Mouse (Mus musculus) CH12.LX (cell line): ENCODE data around the gene Rpl18. TPM values are rescaled to one million over a fixed set of nuclear protein-coding genes. Genes with fewer than 3 reads are reported as not detected.
A peak's percentile ranks its signal among the peaks of the same experiment; 100 is the strongest.

ENCODE experiments used
- DNase-seq: peaks from one replicate; pipeline ENCODE4 v3.0.0-alpha.2; 2013; ENCODE audit errors: extremely low read depth
- H3K27ac ChIP-seq: 2 replicates; pipeline ENCODE4 v1.5.1; 2012; ENCODE audit warnings: low read depth, mild to moderate bottlenecking, control low read depth, moderate library complexity; ENCODE audit not compliant: insufficient read depth
- H3K27me3 ChIP-seq: replicated peaks from 2 replicates; pipeline ENCODE3; 2012; ENCODE audit warnings: inconsistent platforms
- H3K36me3 ChIP-seq, 2 experiments: replicated peaks in 1 of 2; 2 replicates each; pipeline versions ENCODE3 to v1.6.1; 2012; ENCODE audit warnings: inconsistent platforms in 1 of 2, low read length in 1 of 2, mild to moderate bottlenecking in 1 of 2, mixed read lengths in 1 of 2, moderate library complexity in 1 of 2; ENCODE audit not compliant: control insufficient read depth in 1 of 2, insufficient read depth in 1 of 2
- H3K4me1 ChIP-seq, 2 experiments: 2 replicates each; pipeline ENCODE4 v1.6.1; 2012; ENCODE audit warnings: inconsistent platforms in 1 of 2, moderate library complexity in 1 of 2; ENCODE audit not compliant: insufficient read depth in 2 of 2, control insufficient read depth in 1 of 2
- H3K4me2 ChIP-seq: 2 replicates; pipeline ENCODE4 v1.6.1; 2012; ENCODE audit warnings: low read depth, mild to moderate bottlenecking, control low read depth; ENCODE audit not compliant: poor library complexity, insufficient read depth, severe bottlenecking
- H3K4me3 ChIP-seq, 3 experiments: fragments of 150-350 bp in 1 of 3; sonication (generic) in 1 of 3; replicated peaks in 1 of 3; 2 replicates each; pipeline versions ENCODE3 to v1.5.1; 2011 to 2012; ENCODE audit warnings: low read depth in 2 of 3, low read length in 2 of 3, mild to moderate bottlenecking in 2 of 3, moderate library complexity in 2 of 3, control low read depth in 1 of 3, improper control_type of control experiment in 1 of 3, inconsistent platforms in 1 of 3, mixed read lengths in 1 of 3; ENCODE audit not compliant: poor library complexity in 1 of 3
- H3K79me2 ChIP-seq: replicated peaks from 2 replicates; pipeline ENCODE4 v1.6.1; 2012; ENCODE audit warnings: mild to moderate bottlenecking, moderate library complexity; ENCODE audit not compliant: control insufficient read depth, poor library complexity, insufficient read depth, severe bottlenecking; ENCODE audit errors: extremely low read depth
- H3K9ac ChIP-seq: 2 replicates; pipeline ENCODE4 v1.6.1; 2012; ENCODE audit warnings: low read depth, mild to moderate bottlenecking, control low read depth, moderate library complexity; ENCODE audit not compliant: insufficient read depth
- H3K9me3 ChIP-seq: replicated peaks from 2 replicates; pipeline ENCODE3; 2012; ENCODE audit warnings: low read length, inconsistent platforms, mixed read lengths
- CHD2 ChIP-seq: IDR thresholded peaks from 2 replicates; pipeline ENCODE4 v1.6.1; 2011; ENCODE audit warnings: low read length, improper control_type of control experiment
- ELF1 ChIP-seq: IDR thresholded peaks from 2 replicates; pipeline ENCODE4 v1.6.1; 2014; ENCODE audit warnings: low read depth, mild to moderate bottlenecking, inconsistent platforms, low read length, improper control_type of control experiment
- EP300 ChIP-seq: IDR thresholded peaks from 2 replicates; pipeline ENCODE4 v1.6.1; 2011; ENCODE audit warnings: low read length, improper control_type of control experiment
- GABPA ChIP-seq: IDR thresholded peaks from 2 replicates; pipeline ENCODE4 v1.6.1; 2012; ENCODE audit warnings: low read depth, low read length, improper control_type of control experiment, inconsistent platforms; ENCODE audit not compliant: insufficient replicate concordance
- JUN ChIP-seq: IDR thresholded peaks from 2 replicates; pipeline ENCODE4 v1.6.1; 2011; ENCODE audit warnings: low read depth, mild to moderate bottlenecking, low read length, improper control_type of control experiment, moderate library complexity; ENCODE audit not compliant: insufficient read depth
- JUND ChIP-seq: conservative IDR thresholded peaks from 2 replicates; pipeline ENCODE4 v1.6.1; 2011; ENCODE audit warnings: low read depth, low read length, improper control_type of control experiment
- MAX ChIP-seq: IDR thresholded peaks from 2 replicates; pipeline ENCODE4 v1.6.1; 2011; ENCODE audit warnings: low read length, improper control_type of control experiment
- MEF2A ChIP-seq: IDR thresholded peaks from 2 replicates; pipeline ENCODE4 v1.6.1; 2014; ENCODE audit warnings: low read depth, mild to moderate bottlenecking, inconsistent platforms, low read length, improper control_type of control experiment, borderline replicate concordance
- MYC ChIP-seq: IDR thresholded peaks from 2 replicates; pipeline ENCODE4 v1.6.1; 2011; ENCODE audit warnings: low read depth, mild to moderate bottlenecking, improper control_type of control experiment, low read length
- NELFE ChIP-seq: IDR thresholded peaks from 2 replicates; pipeline ENCODE4 v1.6.1; 2011; ENCODE audit warnings: low read depth, low read length, improper control_type of control experiment
- RCOR1 ChIP-seq: conservative IDR thresholded peaks from 2 replicates; pipeline ENCODE4 v1.6.1; 2012; ENCODE audit warnings: low read depth, mild to moderate bottlenecking, inconsistent platforms, low read length, improper control_type of control experiment
- SIN3A ChIP-seq: IDR thresholded peaks from 2 replicates; pipeline ENCODE4 v1.6.1; 2012; ENCODE audit warnings: low read length, improper control_type of control experiment, inconsistent platforms
- SMC3 ChIP-seq: IDR thresholded peaks from 2 replicates; pipeline ENCODE4 v1.6.1; 2011; ENCODE audit warnings: low read depth, low read length, improper control_type of control experiment
- UBTF ChIP-seq: IDR thresholded peaks from 2 replicates; pipeline ENCODE4 v1.6.1; 2012; ENCODE audit warnings: low read depth, mild to moderate bottlenecking, inconsistent platforms, low read length, improper control_type of control experiment, moderate library complexity
- ZKSCAN1 ChIP-seq: IDR thresholded peaks from 2 replicates; pipeline ENCODE4 v1.6.1; 2012; ENCODE audit warnings: low read depth, inconsistent platforms, low read length, improper control_type of control experiment, borderline replicate concordance
- ZNF384 ChIP-seq: IDR thresholded peaks from 2 replicates; pipeline ENCODE4 v1.6.1; 2012; ENCODE audit warnings: low read depth, low read length, improper control_type of control experiment, inconsistent platforms
- dilution Hi-C: fragments of 300-500 bp; cut with MboI; formaldehyde crosslinking; loops from 2 replicates; pipeline ENCODE4 v1.14.3; 2020; ENCODE audit warnings: low sequenced_read_pairs; ENCODE audit not compliant: extremely low pct_unique_long_range_greater_than_20kb, extremely low pct_ligation_motif_present
- in situ Hi-C: fragments of 300-500 bp; cut with MboI; formaldehyde crosslinking; loops from 3 replicates; pipeline ENCODE4 v1.14.3; 2019; ENCODE audit warnings: low sequenced_read_pairs, low pct_ligation_motif_present, low pct_unique_long_range_greater_than_20kb, mixed read lengths
- polyA plus RNA-seq: library from polyadenylated mRNA; unstranded; fragments of >175 nt; gene quantifications from 2 replicates; pipeline ENCODE4 v1.2.1, GENCODE M21; 2012; ENCODE audit warnings: low read depth; ENCODE audit not compliant: insufficient read length
- total RNA-seq, 2 experiments: library from RNA; depleted of rRNA; stranded (reverse); fragments of 300-350 nt in 1 of 2; fragments of >200 nt in 1 of 2; gene quantifications; 2 replicates each; pipeline ENCODE4 v1.2.3; 2012 to 2014

Gene Rpl18
- total and polyA plus RNA-seq, 3 experiments, result 2,393 to 3,766 (median 3,204) TPM

GRCm38 (mm10) chr7:45714630-45715089 is 597 bp upstream of the Rpl18 start:
- in situ Hi-C loops, result no loop called here
- DNase-seq, result no peak
- peaks cover 42 to 65% of the 10 kb centered on the region in 2 experiments for H3K36me3 ChIP-seq

GRCm38 (mm10) chr7:45715741-45716459 is 643 bp downstream of the Rpl18 start:
- H3K9ac ChIP-seq, result peak overlapping the region; percentile 91; the same call in 1 of the 2 replicates
- in situ Hi-C loops, result no loop called here

More at GRCm38 (mm10) chr7:45714630-45715089, 597 bp upstream of the Rpl18 start:
- TF ChIP-seq JUN (no peak), EP300 (no peak), MAX (no peak), ZNF384 (no peak), ELF1 (no peak)
- TF ChIP-seq, all 38 proteins: peak for 0
- H3K9me3 ChIP-seq, result no peaks in the 10 kb centered on the region
- peak overlapping the region; percentile 75 for H3K9ac ChIP-seq
- H3K4me3 ChIP-seq, result peak overlapping the region; percentile 81 to 100 (median 84)
- H3K4me2 ChIP-seq, result peak overlapping the region; percentile 76; the same call in 1 of the 2 replicates
- H3K27me3 ChIP-seq, result no peaks in the 10 kb centered on the region
- H3K4me1 ChIP-seq, result peaks cover under 1 to 26% of the 10 kb centered on the region in 2 experiments; a peak in 2 of 4 replicates
- H3K79me2 ChIP-seq, result peaks cover 43% of the 10 kb centered on the region
- dilution Hi-C loops, result no loop called here
- H3K27ac ChIP-seq, result no peak overlapping the region

GRCm38 (mm10) chr7:45716460-45716857 is 1.2 kb downstream of the Rpl18 start:
- H3K36me3 ChIP-seq, result peaks cover 46 to 64% of the 10 kb centered on the region in 2 experiments
- peak overlapping the region; percentile 38; the same call in 1 of the 2 replicates for H3K27ac ChIP-seq
- H3K27me3 ChIP-seq, result no peaks in the 10 kb centered on the region
- in situ Hi-C loops, result no loop called here
- peaks cover 47% of the 10 kb centered on the region for H3K79me2 ChIP-seq
- peaks cover 7 to 41% of the 10 kb centered on the region in 2 experiments; a peak in 3 of 4 replicates for H3K4me1 ChIP-seq
- dilution Hi-C loops, result no loop called here
- H3K4me2 ChIP-seq, result peak overlapping the region; percentile 89
- H3K9me3 ChIP-seq, result no peaks in the 10 kb centered on the region
- no peak for DNase-seq
- H3K4me3 ChIP-seq, result peak overlapping the region; percentile 77 to 100 (median 92)
- peak overlapping the region; percentile 91 for H3K9ac ChIP-seq
- TF ChIP-seq JUND (no peak), RCOR1 (no peak), SMC3 (no peak), MYC (no peak), ZKSCAN1 (no peak), SIN3A (no peak), CHD2 (no peak), NELFE (no peak), GABPA (no peak), UBTF (no peak), ELF1 (no peak)
- TF ChIP-seq, all 38 proteins: peak for 0

More at GRCm38 (mm10) chr7:45715741-45716459, 643 bp downstream of the Rpl18 start:
- Histone ChIP-seq H3K27ac (peak overlapping the region; percentile 38), H3K36me3 (peaks cover 47 to 64% of the 10 kb centered on the region in 2 experiments), H3K9me3 (no peaks in the 10 kb centered on the region), H3K27me3 (no peaks in the 10 kb centered on the region), H3K4me2 (peak overlapping the region; percentile 89), H3K79me2 (peaks cover 47% of the 10 kb centered on the region), H3K4me1 (peaks cover 6 to 37% of the 10 kb centered on the region in 2 experiments; a peak in 3 of 4 replicates), H3K4me3 (peak overlapping the region; percentile 77 to 100 (median 92))
- no peak for DNase-seq
- dilution Hi-C loops, result no loop called here
- no peak for TF ChIP-seq SIN3A
- TF ChIP-seq MEF2A, result no peak
- TF ChIP-seq MAX, result 0 out of 2 replicates have a peak, but pooled peaks have one; percentile 11
